In the genomic region with DNA sequence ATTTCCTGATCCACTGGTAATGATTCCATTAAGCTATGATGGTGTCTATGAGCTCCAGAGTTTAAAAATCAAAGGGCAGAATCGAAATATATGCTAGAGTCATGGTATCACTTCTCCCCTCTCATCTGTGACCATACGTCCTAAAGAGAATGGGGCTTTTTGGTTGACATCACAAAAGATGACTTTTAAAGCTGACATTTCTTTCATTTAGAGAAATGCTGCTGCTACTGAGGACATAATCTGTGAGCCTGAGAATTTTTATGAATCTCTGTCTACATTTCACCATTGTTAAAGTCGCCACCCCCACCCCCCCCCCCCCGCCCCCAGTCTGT, we compare ENCODE assay signal across 13 mouse cellular contexts.
"Had no signal": no experiment of that assay in that cellular context is flagged by ENCODE, and none has a peak within 500 bp of the region (broad histone marks: within the 10 kb centered on the region; RNA-seq: fewer than 3 reads in every experiment).

No protein-coding gene starts in this region.

- H3K27ac ChIP-seq: kidney, postnatal 0 days; limb, embryonic 12.5 days; liver, embryonic 13.5 days; midbrain, embryonic 10.5 days had no signal

- H3K9me3 ChIP-seq: limb, embryonic 12.5 days; liver, embryonic 13.5 days; midbrain, embryonic 10.5 days had no signal

- DNase-seq: kidney, adult 8-10 months; kidney, postnatal 36 days; layer of hippocampus, adult 9-11 months; layer of hippocampus, postnatal 36 days; liver; liver, embryonic 13.5 days; liver, postnatal 0 days; right cerebral cortex, adult 18-20 months; thymus, postnatal 36 days had no signal

- H3K4me1 ChIP-seq: limb, embryonic 12.5 days; liver, embryonic 13.5 days; midbrain, embryonic 10.5 days had no signal

- ATAC-seq: intestine, postnatal 0 days; liver, postnatal 0 days had no signal

- H3K4me2 ChIP-seq: limb, embryonic 12.5 days; liver, embryonic 13.5 days had no signal

- H3K4me3 ChIP-seq: limb, embryonic 12.5 days; liver, embryonic 13.5 days; midbrain, embryonic 10.5 days had no signal

- H3K36me3 ChIP-seq: limb, embryonic 12.5 days; liver, embryonic 13.5 days; midbrain, embryonic 10.5 days had no signal

- H3K27me3 ChIP-seq: limb, embryonic 12.5 days; liver, embryonic 13.5 days had no signal

- H3K9ac ChIP-seq: limb, embryonic 12.5 days; liver, embryonic 13.5 days; liver, postnatal 0 days had no signal
